Mouse (Mus musculus) limb, embryonic 12.5 days (tissue): Measurements from ENCODE around the gene Nup210. TPM values are rescaled to one million over a fixed set of nuclear protein-coding genes. Genes with fewer than 3 reads are reported as not detected.
"Not testable (repeated sequence)": the region's sequence is repeated elsewhere in the genome, so short reads cannot be mapped to it uniquely, and the experiment has no call there.

Experiments used
- ATAC-seq: fragments of 200-750 bp; cut with Nextera tagmentation; 2 replicates; pipeline ENCODE4 v1.8.0; 2017; ENCODE audit warnings: low read depth, moderate TSS enrichment; ENCODE audit not compliant: insufficient number of reproducible peaks, insufficient read depth, low FRiP score, low TSS enrichment
- H3K27ac ChIP-seq: fragments of 300-500 bp; sonication (generic); 2 replicates; pipeline ENCODE4 v1.5.1; 2016; ENCODE audit warnings: mild to moderate bottlenecking, moderate library complexity
- H3K27me3 ChIP-seq: fragments of 300-500 bp; sonication (generic); 2 replicates; pipeline ENCODE4 v1.6.1; 2016; ENCODE audit warnings: mild to moderate bottlenecking, moderate library complexity
- H3K36me3 ChIP-seq: fragments of 300-500 bp; sonication (generic); 2 replicates; pipeline ENCODE4 v1.6.1; 2016; ENCODE audit warnings: mild to moderate bottlenecking, moderate library complexity
- H3K4me1 ChIP-seq: fragments of 300-500 bp; sonication (generic); replicated peaks from 2 replicates; pipeline ENCODE4 v1.6.1; 2016
- H3K4me2 ChIP-seq: fragments of 300-500 bp; sonication (generic); 2 replicates; pipeline ENCODE4 v1.6.1; 2016; ENCODE audit warnings: mild to moderate bottlenecking, moderate library complexity
- H3K4me3 ChIP-seq: fragments of 300-500 bp; sonication (generic); replicated peaks from 2 replicates; pipeline ENCODE4 v1.5.1; 2016; ENCODE audit warnings: mild to moderate bottlenecking
- H3K9ac ChIP-seq: fragments of 300-500 bp; sonication (generic); replicated peaks from 2 replicates; pipeline ENCODE4 v1.6.1; 2016; ENCODE audit warnings: mild to moderate bottlenecking, moderate library complexity
- H3K9me3 ChIP-seq: fragments of 300-500 bp; sonication (generic); 2 replicates; pipeline ENCODE4 v1.6.1; 2016; ENCODE audit warnings: mild to moderate bottlenecking, moderate library complexity
- WGBS: fragments of 180-500 bp; shearing (Covaris S2); methylation state at CpG from one replicate; pipeline ENCODE4 v1.1.7; 2016; 5-methylcytosine and 5-hydroxymethylcytosine counted together
- polyA plus RNA-seq: library from polyadenylated mRNA; unstranded; fragments of >200 nt; fragmentation: Nextera tagmentation; extraction: Ambion mirVana; gene quantifications from 2 replicates; pipeline ENCODE4 v1.2.1, GENCODE M21; 2016

The Nup210 gene
- polyA plus RNA-seq, 1 experiment from 2014 or later = 5.4 TPM

DNA sequence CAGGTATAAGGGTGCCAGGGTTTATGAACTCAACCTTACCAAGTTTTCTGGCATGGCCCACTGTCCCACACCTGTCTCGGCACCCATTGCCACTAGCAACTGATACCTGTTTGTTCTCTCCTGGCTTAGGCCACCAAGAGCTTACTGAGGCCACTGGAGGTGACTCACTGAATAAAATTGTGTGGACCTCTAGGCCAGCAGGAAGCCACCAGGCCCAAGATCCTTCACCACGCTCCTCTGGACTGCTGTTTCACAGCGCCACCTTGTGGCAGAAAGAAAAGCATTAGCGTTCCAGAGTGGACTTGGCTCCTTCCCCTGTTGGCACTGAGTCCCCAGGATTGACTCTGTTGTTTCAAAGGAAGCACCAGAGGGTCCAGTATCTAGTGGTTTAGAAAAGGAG, 23.2 kb upstream of the Nup210 start:
- Histone ChIP-seq H3K9ac (no peak overlapping the region), H3K9me3 (no peaks in the 10 kb centered on the region), H3K27me3 (peaks cover 3% of the 10 kb centered on the region; the same call in 1 of the 2 replicates), H3K4me1 (no peaks in the 10 kb centered on the region), H3K4me3 (no peak overlapping the region), H3K36me3 (no peaks in the 10 kb centered on the region), H3K4me2 (no peak overlapping the region), H3K27ac (no peak overlapping the region)
- whole genome bisulfite sequencing = 25% methylated on average over 4 of the region's 4 CpGs
- ATAC-seq = 0 out of 2 replicates have a peak, but pooled peaks have one; percentile 13

DNA sequence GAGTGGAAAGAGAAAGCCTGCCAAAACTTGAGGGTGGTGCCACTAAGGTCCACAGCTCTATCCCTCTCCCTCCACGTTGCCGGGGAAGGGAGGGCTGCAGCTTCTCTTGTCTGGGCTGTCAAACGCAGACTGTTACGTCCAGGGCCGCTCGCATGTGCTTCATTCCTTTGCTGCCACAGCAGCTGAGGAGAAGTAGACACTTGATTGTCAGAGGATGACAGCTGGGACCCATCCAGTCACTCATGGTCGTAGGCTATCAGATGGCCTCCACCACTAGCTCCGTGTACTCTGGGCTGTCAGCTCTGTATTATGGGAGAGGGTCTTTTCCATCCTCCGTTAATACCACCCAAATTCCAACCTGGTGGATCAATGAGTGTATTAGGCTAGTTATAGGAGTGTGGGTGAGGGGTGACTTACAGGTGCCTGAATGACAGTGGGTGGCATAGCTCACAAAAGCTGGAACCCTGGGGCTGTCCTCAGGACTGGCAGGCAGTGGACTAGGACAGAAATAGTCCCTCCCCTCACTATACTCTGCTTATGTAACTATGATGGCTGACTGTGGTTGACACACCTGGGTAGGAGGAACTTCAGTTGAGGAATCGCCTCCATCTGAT, 20.8 kb upstream of the Nup210 start:
- H3K4me3 ChIP-seq = no peak overlapping the region
- no peak for ATAC-seq
- H3K9ac ChIP-seq = no peak overlapping the region
- no peaks in the 10 kb centered on the region for H3K4me1 ChIP-seq
- peaks cover 3% of the 10 kb centered on the region; the same call in 1 of the 2 replicates for H3K27me3 ChIP-seq
- no peak overlapping the region for H3K4me2 ChIP-seq
- no peaks in the 10 kb centered on the region for H3K36me3 ChIP-seq
- no peak overlapping the region for H3K27ac ChIP-seq
- H3K9me3 ChIP-seq = no peaks in the 10 kb centered on the region
- 78% methylated on average over 10 of the region's 10 CpGs for WGBS

DNA sequence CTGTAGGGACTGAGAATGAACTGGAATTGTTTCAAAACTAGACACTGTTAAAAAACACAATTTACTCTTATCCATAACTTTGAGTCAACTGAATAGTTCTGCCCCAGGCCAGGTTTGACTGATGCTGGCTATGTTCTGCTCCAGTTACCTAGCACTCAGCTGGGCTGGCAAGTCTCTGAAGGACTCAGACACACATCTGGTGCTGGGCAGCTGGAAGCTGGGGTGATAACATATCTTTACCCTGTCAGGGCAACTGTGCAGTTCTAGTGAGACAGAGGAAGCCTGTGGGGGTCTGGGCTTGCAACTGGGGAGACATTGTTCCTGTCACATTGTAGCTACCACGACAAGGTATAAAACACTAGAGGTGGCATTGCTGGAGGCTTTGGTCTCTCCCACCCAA, 14.2 kb upstream of the Nup210 start:
- H3K36me3 ChIP-seq = no peaks in the 10 kb centered on the region
- H3K27ac ChIP-seq = no peak overlapping the region
- WGBS = 54% methylated on average over 1 of the region's 1 CpGs
- ATAC-seq = no peak
- no peaks in the 10 kb centered on the region for H3K9me3 ChIP-seq
- no peaks in the 10 kb centered on the region for H3K27me3 ChIP-seq
- no peak overlapping the region for H3K4me3 ChIP-seq
- no peaks in the 10 kb centered on the region for H3K4me1 ChIP-seq
- H3K9ac ChIP-seq = no peak overlapping the region
- no peak overlapping the region for H3K4me2 ChIP-seq

DNA sequence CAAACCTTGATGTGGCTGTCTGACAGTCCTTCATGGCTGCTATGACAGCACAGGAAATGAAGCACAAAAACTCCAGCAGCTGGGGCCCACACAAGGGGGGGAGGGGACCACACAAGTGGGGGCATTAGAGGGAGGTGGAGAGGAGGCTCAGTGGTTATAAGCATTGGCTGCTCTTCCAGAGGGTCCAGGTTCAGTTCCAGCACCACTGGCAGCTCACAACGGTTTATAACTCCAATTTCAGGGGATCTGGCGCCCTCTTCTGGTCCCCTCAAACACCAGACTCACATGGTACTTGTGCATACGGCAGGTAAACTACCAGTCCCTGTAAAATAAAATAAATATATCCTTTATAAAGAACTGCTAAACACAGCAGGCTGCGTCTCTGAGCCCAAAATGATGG, 12.4 kb upstream of the Nup210 start:
- no peak for ATAC-seq
- Histone ChIP-seq H3K4me2 (no peak overlapping the region), H3K27ac (no peak overlapping the region), H3K9ac (no peak overlapping the region), H3K9me3 (no peaks in the 10 kb centered on the region), H3K36me3 (no peaks in the 10 kb centered on the region), H3K4me3 (no peak overlapping the region), H3K4me1 (no peaks in the 10 kb centered on the region), H3K27me3 (peaks cover 4% of the 10 kb centered on the region; the same call in 1 of the 2 replicates)
- WGBS = 43% methylated on average over 4 of the region's 4 CpGs

DNA sequence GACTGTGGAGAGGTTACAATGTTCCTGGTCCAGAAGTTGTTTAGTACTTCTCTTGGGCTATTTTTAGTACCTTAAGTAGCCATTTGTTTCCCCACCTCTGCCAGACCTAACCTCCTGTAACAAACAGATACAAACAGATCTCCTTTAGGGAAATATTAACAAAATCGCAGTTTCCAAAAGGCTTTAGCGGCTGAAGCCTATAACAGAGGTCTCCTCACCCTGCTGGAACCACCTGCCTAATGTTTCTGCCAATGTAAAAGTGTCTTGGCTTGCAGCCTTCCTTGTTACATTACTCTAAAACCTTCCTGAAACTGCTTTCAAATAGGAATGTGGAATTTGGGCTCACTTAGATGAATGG, 8.6 kb upstream of the Nup210 start:
- no peak for ATAC-seq
- Histone ChIP-seq H3K27me3 (peaks cover 4% of the 10 kb centered on the region; the same call in 1 of the 2 replicates), H3K4me3 (no peak overlapping the region), H3K36me3 (no peaks in the 10 kb centered on the region), H3K4me1 (no peaks in the 10 kb centered on the region), H3K9me3 (0 out of 2 replicates have a peak, but pooled peaks cover 5% of the 10 kb centered on the region), H3K27ac (no peak overlapping the region), H3K9ac (no peak overlapping the region), H3K4me2 (no peak overlapping the region)
- WGBS = 77% methylated on average over 2 of the region's 2 CpGs

DNA sequence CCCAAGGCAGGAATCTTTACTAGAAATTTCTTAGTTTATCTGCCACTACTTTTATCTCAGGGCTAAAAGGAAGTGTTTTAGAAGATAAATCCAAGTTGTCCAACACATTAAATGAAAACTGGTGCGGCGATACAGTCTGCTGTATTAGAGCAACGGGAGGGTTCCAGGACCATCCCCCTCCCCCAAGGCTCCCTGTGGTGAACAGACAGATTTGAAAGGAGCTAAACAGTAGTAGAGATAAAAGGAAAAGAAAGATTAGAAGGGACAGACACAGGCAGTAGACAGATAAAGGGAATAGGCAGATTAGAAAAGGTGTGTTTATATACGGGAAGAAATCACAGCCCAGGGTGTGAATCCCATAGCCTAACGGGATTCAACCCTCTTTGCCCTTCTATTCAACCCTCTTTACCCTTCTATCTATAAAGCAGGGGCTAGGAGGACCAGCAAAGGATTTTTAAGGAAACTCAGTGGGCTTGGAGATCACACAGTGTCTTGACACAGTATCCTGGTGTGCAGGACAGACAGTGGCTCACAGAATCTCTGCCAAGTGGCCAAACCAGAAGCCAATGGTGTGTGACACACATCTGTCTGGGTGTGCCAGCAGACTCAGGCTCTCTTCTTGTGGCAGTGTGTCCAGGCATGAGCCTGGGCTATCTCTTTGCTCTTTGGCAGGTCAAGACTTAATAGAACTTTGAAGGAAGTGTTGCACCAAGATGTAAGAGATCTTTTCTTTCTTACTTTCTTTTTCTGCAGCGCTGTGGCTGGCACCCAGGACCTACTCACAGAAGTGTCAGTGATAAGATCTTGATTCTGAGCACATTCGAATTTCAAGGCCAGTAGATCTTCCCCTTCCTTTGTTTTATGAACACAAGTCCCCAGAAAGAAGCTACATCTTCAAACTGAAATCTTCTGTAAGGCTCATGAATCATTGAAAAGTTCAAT, 7.9 kb upstream of the Nup210 start:
- no peak overlapping the region for H3K4me2 ChIP-seq
- H3K27me3 ChIP-seq = peaks cover 4% of the 10 kb centered on the region; the same call in 1 of the 2 replicates
- H3K27ac ChIP-seq = no peak overlapping the region
- no peaks in the 10 kb centered on the region for H3K36me3 ChIP-seq
- no peaks in the 10 kb centered on the region for H3K4me1 ChIP-seq
- H3K9me3 ChIP-seq = 0 out of 2 replicates have a peak, but pooled peaks cover 5% of the 10 kb centered on the region
- 49% methylated on average over 7 of the region's 7 CpGs for WGBS
- ATAC-seq = no peak
- H3K9ac ChIP-seq = no peak overlapping the region
- no peak overlapping the region for H3K4me3 ChIP-seq

DNA sequence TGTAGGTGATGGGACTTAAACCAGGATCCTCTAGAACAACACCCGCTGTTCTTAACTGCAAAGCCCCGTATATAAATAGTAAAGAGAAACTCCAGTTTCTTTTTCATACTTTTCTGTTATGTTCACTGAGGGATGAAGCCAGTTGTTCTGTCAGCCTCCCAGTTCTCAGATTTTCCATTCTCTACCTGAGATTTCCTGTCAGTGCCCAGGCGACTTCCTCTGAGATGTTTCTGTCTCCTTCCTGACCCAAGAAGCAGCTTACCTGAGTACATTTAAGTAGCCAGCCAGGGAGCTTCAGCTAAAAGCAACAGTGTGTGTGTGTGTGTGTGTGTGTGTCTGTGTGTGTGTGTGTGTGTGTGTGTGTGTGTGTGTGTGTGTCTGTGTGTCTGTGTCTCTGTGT, 6.8 kb upstream of the Nup210 start:
- Histone ChIP-seq H3K4me3 (no peak overlapping the region), H3K27ac (no peak overlapping the region)

DNA sequence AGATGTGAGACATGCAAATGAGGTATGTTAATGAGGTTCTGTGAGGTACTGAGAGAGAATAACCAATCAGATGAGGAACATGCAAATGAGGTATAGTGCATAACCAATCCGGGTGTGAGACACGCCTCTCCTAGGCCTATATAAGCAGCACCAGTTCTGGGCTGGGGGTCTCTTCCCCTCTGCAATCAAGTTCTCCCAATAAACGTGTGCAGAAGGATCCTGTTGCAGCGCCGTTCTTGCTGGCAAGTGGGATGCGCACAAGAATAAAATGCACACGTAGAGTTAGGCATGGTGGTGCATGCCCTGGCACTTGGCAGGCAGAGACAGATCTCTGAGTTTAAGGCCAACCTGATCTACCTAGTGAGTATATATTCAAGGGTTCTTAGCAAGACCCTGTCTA, 4.5 kb upstream of the Nup210 start:
- WGBS = 89% methylated on average over 7 of the region's 7 CpGs
- H3K4me1 ChIP-seq = peaks cover 11% of the 10 kb centered on the region
- not testable (repeated sequence) for H3K4me2 ChIP-seq

More for the DNA sequence above, 6.8 kb upstream of the Nup210 start:
- Histone ChIP-seq H3K27me3 (peaks cover 12% of the 10 kb centered on the region), H3K9me3 (0 out of 2 replicates have a peak, but pooled peaks cover 5% of the 10 kb centered on the region), H3K36me3 (no peaks in the 10 kb centered on the region), H3K9ac (no peak overlapping the region), H3K4me2 (no peak overlapping the region), H3K4me1 (no peaks in the 10 kb centered on the region)
- 77% methylated on average over 3 of the region's 3 CpGs for WGBS
- no peak for ATAC-seq

DNA sequence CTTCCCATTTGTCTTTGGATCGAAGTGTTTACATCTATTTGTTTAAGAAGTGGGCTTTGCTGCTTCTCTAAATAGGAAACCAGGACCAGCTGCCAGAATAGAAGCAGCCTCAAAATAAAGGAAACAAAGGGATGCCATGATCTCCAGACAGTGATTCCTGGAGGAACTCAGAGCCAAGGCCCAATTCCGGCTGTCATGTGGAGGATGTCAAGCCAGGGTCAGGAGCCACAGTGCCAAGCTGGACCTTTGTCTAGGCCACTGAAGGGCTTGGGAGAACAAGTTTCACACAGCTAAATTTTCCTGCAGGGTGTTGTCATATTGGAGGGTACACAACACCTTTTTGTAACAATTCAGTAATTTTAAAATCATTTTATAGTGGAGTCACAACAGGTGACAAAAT, 3.6 kb upstream of the Nup210 start:
- Histone ChIP-seq H3K4me2 (no peak overlapping the region), H3K4me3 (no peak overlapping the region), H3K27ac (no peak overlapping the region), H3K4me1 (peaks cover 15% of the 10 kb centered on the region), H3K9me3 (0 out of 2 replicates have a peak, but pooled peaks cover 5% of the 10 kb centered on the region), H3K27me3 (peaks cover 30% of the 10 kb centered on the region), H3K36me3 (no peaks in the 10 kb centered on the region), H3K9ac (no peak overlapping the region)
- ATAC-seq = no peak
- WGBS = 78% methylated on average over 2 of the region's 2 CpGs

More for the DNA sequence above, 4.5 kb upstream of the Nup210 start:
- H3K36me3 ChIP-seq, ATAC-seq, H3K9me3 ChIP-seq, H3K9ac ChIP-seq, H3K27ac ChIP-seq, H3K4me3 ChIP-seq: not testable (repeated sequence)
- H3K27me3 ChIP-seq = peaks cover 26% of the 10 kb centered on the region

DNA sequence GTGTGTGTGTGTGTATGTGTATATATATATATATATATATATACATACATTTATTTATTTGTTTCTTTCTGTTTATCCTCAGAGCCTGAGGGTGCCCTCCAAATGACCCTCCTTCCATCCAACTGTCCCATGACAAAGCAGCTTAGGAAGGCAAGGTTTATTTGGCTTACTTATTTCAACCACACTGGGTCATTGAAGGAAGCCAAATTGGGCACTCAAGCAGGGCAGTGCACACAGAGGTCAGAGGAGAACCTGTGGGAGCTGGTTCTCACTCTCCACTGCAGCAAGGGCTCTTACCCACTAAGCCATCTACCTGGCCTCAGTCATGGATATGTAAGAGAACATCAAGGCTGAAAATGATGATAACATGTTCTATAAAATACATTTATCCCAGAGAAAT, 1.9 kb upstream of the Nup210 start:
- Histone ChIP-seq H3K27ac (no peak overlapping the region), H3K4me3 (no peak overlapping the region), H3K9me3 (0 out of 2 replicates have a peak, but pooled peaks cover 5% of the 10 kb centered on the region), H3K9ac (no peak overlapping the region), H3K4me2 (no peak overlapping the region), H3K27me3 (peaks cover 33% of the 10 kb centered on the region), H3K36me3 (no peaks in the 10 kb centered on the region), H3K4me1 (peaks cover 18% of the 10 kb centered on the region)
- no peak for ATAC-seq

DNA sequence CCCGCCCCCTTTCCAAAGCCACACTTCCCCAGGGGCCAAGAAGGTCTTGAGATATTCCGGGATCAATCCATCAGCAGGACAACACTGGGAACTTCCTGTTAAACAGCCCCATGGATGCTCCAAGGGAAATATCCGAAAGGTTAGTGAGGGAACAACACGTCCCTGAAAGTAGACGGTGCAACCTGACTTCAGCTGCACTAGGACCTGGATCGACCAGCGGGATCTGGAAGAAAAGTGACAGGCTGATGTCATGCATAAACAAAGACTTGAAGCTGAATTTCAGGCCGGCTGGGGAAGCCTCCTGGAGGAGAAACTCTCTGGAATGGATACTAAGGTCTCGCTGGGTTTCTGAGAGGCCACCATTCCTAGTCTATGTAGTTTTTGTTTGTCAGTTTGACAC, 520 bp upstream of the Nup210 start:
- H3K4me2 ChIP-seq = peak overlapping the region; percentile 99
- peak overlapping the region; percentile 63 for H3K4me3 ChIP-seq
- 0 out of 2 replicates have a peak, but pooled peaks cover 5% of the 10 kb centered on the region for H3K9me3 ChIP-seq
- WGBS = 2% methylated on average over 9 of the region's 9 CpGs
- H3K27ac ChIP-seq = no peak overlapping the region
- H3K9ac ChIP-seq = peak overlapping the region; percentile 52; the same call in 1 of the 2 replicates
- H3K4me1 ChIP-seq = peaks cover 18% of the 10 kb centered on the region
- no peaks in the 10 kb centered on the region for H3K36me3 ChIP-seq
- peaks cover 33% of the 10 kb centered on the region for H3K27me3 ChIP-seq
- ATAC-seq = peak; percentile 40; the same call in 1 of the 2 replicates
